Mouse (Mus musculus): Measurements from ENCODE around the gene Rbmx.

GRCm38 (mm10) chrX:57339220-57339619, 53.6 kb downstream of the Rbmx start:
- TF ChIP-seq GATA1 (IDR thresholded peaks at IDR 0.05; ENCODE audit: borderline replicate concordance, low read length) (no peak), FLI1 (IDR thresholded peaks at IDR 0.05; ENCODE audit: low read length) (no peak)

All from megakaryocyte, embryonic 14.5 days (primary cell).